Comparison of ENCODE assay signal across 8 mouse cellular contexts in genomic region chr1:53352327-53353261, GRCm38 (mm10). TPM values are rescaled to one million over a fixed set of nuclear protein-coding genes. Genes with fewer than 3 reads are reported as not detected.
A peak's percentile ranks its signal among the peaks of the same experiment; 100 is the strongest.
DNase-seq lines count a peak whose midpoint lies in the region; ATAC-seq and TF ChIP-seq lines count a peak whose summit lies in the region.

Gene Asdurf (minus strand): TSS chr1:53352619.
Gene Gm28551 (minus strand): TSS chr1:53352667.
Gene Asnsd1 (minus strand): TSS chr1:53352752.

- H3K4me1 ChIP-seq in MEL (ENCODE audit: control insufficient read depth in 1 of 2, insufficient read depth in 2 of 2, low read length in 2 of 2): no peaks in the 10 kb centered on the region; a peak in 1 of 4 replicates
- peaks cover 5% of the 10 kb centered on the region; the same call in 1 of the 2 replicates for H3K4me1 ChIP-seq in cerebellum, adult 2 months (ENCODE audit: control insufficient read depth, insufficient read depth, low read length)
- peaks cover 6% of the 10 kb centered on the region; the same call in 1 of the 2 replicates for H3K4me1 ChIP-seq in forebrain, postnatal 0 days (ENCODE audit: insufficient read depth)
- peaks cover 5% of the 10 kb centered on the region for H3K4me1 ChIP-seq in lung, embryonic 15.5 days

- peak within 1 kb of the TSS; percentile 65 to 68 for H3K4me3 ChIP-seq in MEL (ENCODE audit: control insufficient read depth in 1 of 2, insufficient read depth in 1 of 2, low read depth in 2 of 2, low read length in 2 of 2)
- H3K4me3 ChIP-seq in cerebellum, adult 2 months (replicated peaks; ENCODE audit: insufficient read depth, low read depth, low read length): peak within 1 kb of the TSS; percentile 74
- peak within 1 kb of the TSS; percentile 90 for H3K4me3 ChIP-seq in forebrain, postnatal 0 days (ENCODE audit: low read depth, low read length)
- peak within 1 kb of the TSS; percentile 97 for H3K4me3 ChIP-seq in lung, embryonic 15.5 days

- ATAC-seq in forebrain, postnatal 0 days: peak; percentile 100
- peak; percentile 100 for ATAC-seq in lung, embryonic 15.5 days (ENCODE audit: borderline replicate concordance, extremely low read depth, low FRiP score, low TSS enrichment)

- TF ChIP-seq RAD21 in MEL (IDR thresholded peaks at IDR 0.05; ENCODE audit: low read depth, low read length): peak; percentile 90

- peak; percentile 97 for DNase-seq in MEL (ENCODE audit: low read depth, low spot score)
- peak; percentile 96 to 97 for DNase-seq in cerebellum, adult 2 months
- peak; percentile 99 for DNase-seq in forebrain, postnatal 0 days
- DNase-seq in heart, postnatal 4 days: peak; percentile 99
- DNase-seq in layer of hippocampus, adult 8-10 months (ENCODE audit: low spot score in 2 of 2): peak; percentile 96 to 97
- peak; percentile 94 for DNase-seq in ovary, adult 18-20 months (ENCODE audit: low spot score)
- peak; percentile 99 for DNase-seq in thymus, postnatal 0 days (ENCODE audit: low spot score)

- peak in 2 of 3 experiments; percentile 16 to 76; a peak in 2 of 6 replicates for TF ChIP-seq CTCF in MEL (IDR thresholded peaks at IDR 0.05 in 2 of 3, conservative IDR thresholded peaks at IDR 0.05 in 1 of 3; ENCODE audit: control insufficient read depth in 1 of 3, insufficient read depth in 1 of 3, low read depth in 2 of 3, low read length in 3 of 3, poor library complexity in 1 of 3, severe bottlenecking in 1 of 3)
- TF ChIP-seq CTCF in cerebellum, adult 2 months (IDR thresholded peaks at IDR 0.05; ENCODE audit: borderline replicate concordance, insufficient read depth, low read depth, low read length): peak; percentile 17; the same call in 1 of the 2 replicates
- TF ChIP-seq CTCF in forebrain, postnatal 0 days (IDR thresholded peaks at IDR 0.05; ENCODE audit: low read depth): peak; percentile 71

- no peaks in the 10 kb centered on the region for H3K27me3 ChIP-seq in MEL (ENCODE audit: control insufficient read depth in 1 of 2, insufficient read depth in 2 of 2, low read length in 2 of 2)
- H3K27me3 ChIP-seq in cerebellum, adult 2 months (ENCODE audit: control insufficient read depth, insufficient read depth, low read length): no peaks in the 10 kb centered on the region
- no peaks in the 10 kb centered on the region for H3K27me3 ChIP-seq in forebrain, postnatal 0 days (ENCODE audit: insufficient read depth, low read length)
- H3K27me3 ChIP-seq in lung, embryonic 15.5 days: no peaks in the 10 kb centered on the region

- peak within 1 kb of the TSS; percentile 53 for H3K4me2 ChIP-seq in forebrain, postnatal 0 days (ENCODE audit: low read depth)
- peak within 1 kb of the TSS; percentile 51 for H3K4me2 ChIP-seq in lung, embryonic 15.5 days

- peak within 1 kb of the TSS; percentile 81 for H3K9ac ChIP-seq in MEL (ENCODE audit: control insufficient read depth, low read depth, low read length, poor library complexity, severe bottlenecking)
- H3K9ac ChIP-seq in forebrain, postnatal 0 days: peak within 1 kb of the TSS; percentile 91
- H3K9ac ChIP-seq in lung, embryonic 15.5 days: peak within 1 kb of the TSS; percentile 98

- TF ChIP-seq EP300 in MEL (IDR thresholded peaks at IDR 0.05; ENCODE audit: low read depth in 1 of 2, low read length in 2 of 2): no peak

- H3K9me3 ChIP-seq in MEL (replicated peaks; ENCODE audit: insufficient read depth, low read length): no peaks in the 10 kb centered on the region
- no peaks in the 10 kb centered on the region for H3K9me3 ChIP-seq in forebrain, postnatal 0 days (ENCODE audit: low read length)
- no peaks in the 10 kb centered on the region for H3K9me3 ChIP-seq in lung, embryonic 15.5 days

- peak within 1 kb of the TSS; percentile 26 for H3K27ac ChIP-seq in MEL (ENCODE audit: control insufficient read depth, low read depth, low read length)
- peak within 1 kb of the TSS; percentile 72 for H3K27ac ChIP-seq in cerebellum, adult 2 months (ENCODE audit: insufficient read depth, low read length)
- H3K27ac ChIP-seq in forebrain, postnatal 0 days (ENCODE audit: low read depth, low read length): peak within 1 kb of the TSS; percentile 90
- H3K27ac ChIP-seq in lung, embryonic 15.5 days: peak within 1 kb of the TSS; percentile 84

- TF ChIP-seq POLR2A in MEL (IDR thresholded peaks at IDR 0.05; ENCODE audit: control insufficient read depth in 1 of 2, insufficient read depth in 1 of 2, low read depth in 1 of 2, low read length in 2 of 2, poor library complexity in 1 of 2): peak; percentile 81 to 93
- peak; percentile 87 for TF ChIP-seq POLR2A in cerebellum, adult 2 months (IDR thresholded peaks at IDR 0.05; ENCODE audit: borderline replicate concordance, insufficient read depth, low read length)

- WGBS in cerebellum, adult 2 months: under 1% methylated on average over 43 of the region's 44 CpGs
- WGBS in forebrain, postnatal 0 days: under 1% methylated on average over 44 of the region's 44 CpGs
- under 1% methylated on average over 43 of the region's 44 CpGs for WGBS in lung, embryonic 15.5 days

- H3K79me2 ChIP-seq in MEL (ENCODE audit: control insufficient read depth, insufficient read depth, low read length, poor library complexity): peaks cover 7% of the 10 kb centered on the region; the same call in 1 of the 2 replicates

- H3K36me3 ChIP-seq in MEL (ENCODE audit: control insufficient read depth in 1 of 2, insufficient read depth in 2 of 2, low read length in 2 of 2): peaks cover 5 to 9% of the 10 kb centered on the region in 2 experiments; a peak in 3 of 4 replicates
- H3K36me3 ChIP-seq in forebrain, postnatal 0 days (ENCODE audit: insufficient read depth): peaks cover 13% of the 10 kb centered on the region
- H3K36me3 ChIP-seq in lung, embryonic 15.5 days: peaks cover 8% of the 10 kb centered on the region

TF ChIP-seq in MEL, 35 proteins besides CTCF, POLR2A, EP300 and RAD21 (continues in another document):
- TF ChIP-seq NRF1 (IDR thresholded peaks at IDR 0.05; ENCODE audit: insufficient read depth, low read depth, low read length, poor library complexity, severe bottlenecking) (peak; percentile 98), MYC (IDR thresholded peaks at IDR 0.05; ENCODE audit: low read depth, low read length) (peak; percentile 65; the same call in 1 of the 2 replicates), TBP (IDR thresholded peaks at IDR 0.05; ENCODE audit: low read depth, low read length) (peak; percentile 70; the same call in 1 of the 2 replicates), NELFE (IDR thresholded peaks at IDR 0.05; ENCODE audit: low read depth, low read length) (peak; percentile 93), ZC3H11A (IDR thresholded peaks at IDR 0.05; ENCODE audit: low read depth, low read length) (peak; percentile 80), E2F4 (IDR thresholded peaks at IDR 0.05; ENCODE audit: borderline replicate concordance, low read depth, low read length) (peak; percentile 81; the same call in 1 of the 2 replicates), MAZ (IDR thresholded peaks at IDR 0.05; ENCODE audit: low read depth, low read length) (peak; percentile 78; the same call in 1 of the 2 replicates), TCF12 (IDR thresholded peaks at IDR 0.05; ENCODE audit: low read depth, low read length) (peak; percentile 41; the same call in 1 of the 2 replicates), POLR2AphosphoS2 (IDR thresholded peaks at IDR 0.05; ENCODE audit: low read length) (peak; percentile 64; the same call in 1 of the 2 replicates), ELF1 (IDR thresholded peaks at IDR 0.05; ENCODE audit: low read depth, low read length) (peak; percentile 79), CHD1 (IDR thresholded peaks at IDR 0.05; ENCODE audit: low read depth, low read length) (no peak), MAX (IDR thresholded peaks at IDR 0.05; ENCODE audit: low read length) (no peak), SMC3 (IDR thresholded peaks at IDR 0.05; ENCODE audit: low read depth, low read length) (peak; percentile 73), CHD2 (IDR thresholded peaks at IDR 0.05; ENCODE audit: low read length) (no peak)

RNA-seq across cellular contexts. Expression of gene Asdurf, which starts in this region (rescaled TPM):
- total RNA-seq in MEL (2012; rRNA removed): not detected in 2 replicates
- polyA plus RNA-seq in MEL (2012; ENCODE audit: insufficient read depth in 1 of 2, insufficient read length in 2 of 2, low read depth in 1 of 2, low replicate concordance in 2 of 2, missing spikeins in 1 of 2): not detected
- not detected in 2 replicates for polyA plus RNA-seq in cerebellum, adult 2 months (2012; rRNA removed)
- total RNA-seq in forebrain, postnatal 0 days (2014; rRNA removed): not detected in 2 replicates
- 5.9 and 14.1 TPM in 2 replicates for polyA plus RNA-seq in forebrain, postnatal 0 days (2015; fragmentation: Nextera tagmentation; extraction: Ambion mirVana)
- not detected for total RNA-seq in heart, postnatal 4 days (2021)
- 1 to 10 TPM in 2 of 4 experiments, not detected in 2; 2.4 to 6.0 TPM for total RNA-seq in layer of hippocampus, adult 8-10 months (2022)
- not detected in 2 replicates for polyA plus RNA-seq in lung, embryonic 15.5 days (2015; fragmentation: Nextera tagmentation; extraction: Ambion mirVana)
- 4.6 and 5.7 TPM in 2 replicates for polyA plus RNA-seq in thymus, postnatal 0 days (2015; fragmentation: Nextera tagmentation; extraction: Ambion mirVana)

RNA-seq across cellular contexts. Expression of gene Gm28551, which starts in this region (rescaled TPM):
- total RNA-seq in MEL (2012; rRNA removed): not detected in 2 replicates
- polyA plus RNA-seq in MEL (2012; ENCODE audit: insufficient read depth in 1 of 2, insufficient read length in 2 of 2, low read depth in 1 of 2, low replicate concordance in 2 of 2, missing spikeins in 1 of 2): under 1 TPM in 1 of 2 experiments, not detected in 1; 0.46 TPM
- polyA plus RNA-seq in cerebellum, adult 2 months (2012; rRNA removed): 0.18 and 0.40 TPM in 2 replicates
- 1.00 and 1.5 TPM in 2 replicates for total RNA-seq in forebrain, postnatal 0 days (2014; rRNA removed)
- 1.5 and 2.1 TPM in 2 replicates for polyA plus RNA-seq in forebrain, postnatal 0 days (2015; fragmentation: Nextera tagmentation; extraction: Ambion mirVana)
- not detected for total RNA-seq in heart, postnatal 4 days (2021)
- total RNA-seq in layer of hippocampus, adult 8-10 months (2022): under 1 TPM in 3 of 4 experiments, not detected in 1; 0.19 to 0.57 (median 0.20) TPM
- 0.24 and 0.75 TPM in 2 replicates for polyA plus RNA-seq in lung, embryonic 15.5 days (2015; fragmentation: Nextera tagmentation; extraction: Ambion mirVana)
- polyA plus RNA-seq in thymus, postnatal 0 days (2015; fragmentation: Nextera tagmentation; extraction: Ambion mirVana): 0.36 and 0.49 TPM in 2 replicates

RNA-seq across cellular contexts. Expression of gene Asnsd1, which starts in this region (rescaled TPM):
- 62.2 and 64.5 TPM in 2 replicates for total RNA-seq in MEL (2012; rRNA removed)
- polyA plus RNA-seq in MEL (2012; ENCODE audit: insufficient read depth in 1 of 2, insufficient read length in 2 of 2, low read depth in 1 of 2, low replicate concordance in 2 of 2, missing spikeins in 1 of 2): 10 to 100 TPM in 1 of 2 experiments, not detected in 1; 79.7 TPM
- polyA plus RNA-seq in cerebellum, adult 2 months (2012; rRNA removed): 17.1 and 17.7 TPM in 2 replicates
- 43.8 and 46.0 TPM in 2 replicates for total RNA-seq in forebrain, postnatal 0 days (2014; rRNA removed)
- polyA plus RNA-seq in forebrain, postnatal 0 days (2015; fragmentation: Nextera tagmentation; extraction: Ambion mirVana): 50.9 and 51.0 TPM in 2 replicates
- 10 to 100 TPM; 42.3 to 47.3 TPM for total RNA-seq in heart, postnatal 4 days (2021)
- 10 to 100 TPM; 23.4 to 25.6 (median 24.1) TPM for total RNA-seq in layer of hippocampus, adult 8-10 months (2022)
- polyA plus RNA-seq in lung, embryonic 15.5 days (2015; fragmentation: Nextera tagmentation; extraction: Ambion mirVana): 65.0 and 66.7 TPM in 2 replicates
- polyA plus RNA-seq in thymus, postnatal 0 days (2015; fragmentation: Nextera tagmentation; extraction: Ambion mirVana): 62.4 and 62.9 TPM in 2 replicates

Comparison
In these comparisons a context has a peak if more than half of its experiments do, and no peak if none do; other contexts are left out.
1. Peak in every context shown above with its lines: DNase-seq, ATAC-seq, H3K4me3 ChIP-seq and H3K27ac ChIP-seq.
2. H3K27ac ChIP-seq: peak in every context shown above with its lines; median percentile 90 in forebrain, postnatal 0 days; 84 in lung, embryonic 15.5 days; 72 in cerebellum, adult 2 months; 26 in MEL.
3. CTCF ChIP-seq: peak in every context shown above with its lines; median percentile 71 in forebrain, postnatal 0 days; 46 in MEL; 17 in cerebellum, adult 2 months.